Mouse (Mus musculus) layer of hippocampus, postnatal 14 days (tissue): ENCODE data around the gene Ghrhr. TPM values are rescaled to one million over a fixed set of nuclear protein-coding genes. Genes with fewer than 3 reads are reported as not detected.

Experiments
- DNase-seq, 2 experiments: peaks; one replicate each; pipeline ENCODE4 v3.0.0; 2021 to 2022; ENCODE audit warnings: low spot score in 2 of 2, mixed read lengths in 1 of 2
- total RNA-seq, 2 experiments: library from RNA; stranded (reverse); gene quantifications; 2 replicates each; pipeline ENCODE4 v1.2.3; 2021

The Ghrhr gene
- total RNA-seq, 2 experiments from 2014 or later: not detected

DNA sequence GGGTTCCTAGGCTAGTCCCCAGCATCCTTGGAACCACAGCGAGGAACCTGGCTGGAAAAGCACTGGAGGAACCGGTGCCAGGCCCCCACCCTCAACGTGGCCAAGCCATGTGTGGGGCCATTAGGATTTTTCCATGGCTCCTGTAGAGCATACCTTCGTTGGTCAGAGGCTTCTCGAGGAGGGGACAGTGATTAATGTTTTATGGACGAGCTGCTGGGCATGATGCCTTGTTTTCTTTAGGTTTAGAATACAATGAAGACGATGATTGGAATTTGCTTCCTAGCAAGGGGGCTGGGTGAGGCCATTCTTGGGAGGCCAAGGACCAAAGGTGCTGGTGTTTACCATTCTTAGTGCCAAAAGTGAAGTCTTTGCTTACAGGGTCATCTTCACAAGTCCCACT lies 24.4 kb upstream of the Ghrhr start:
- DNase-seq: no peak

DNA sequence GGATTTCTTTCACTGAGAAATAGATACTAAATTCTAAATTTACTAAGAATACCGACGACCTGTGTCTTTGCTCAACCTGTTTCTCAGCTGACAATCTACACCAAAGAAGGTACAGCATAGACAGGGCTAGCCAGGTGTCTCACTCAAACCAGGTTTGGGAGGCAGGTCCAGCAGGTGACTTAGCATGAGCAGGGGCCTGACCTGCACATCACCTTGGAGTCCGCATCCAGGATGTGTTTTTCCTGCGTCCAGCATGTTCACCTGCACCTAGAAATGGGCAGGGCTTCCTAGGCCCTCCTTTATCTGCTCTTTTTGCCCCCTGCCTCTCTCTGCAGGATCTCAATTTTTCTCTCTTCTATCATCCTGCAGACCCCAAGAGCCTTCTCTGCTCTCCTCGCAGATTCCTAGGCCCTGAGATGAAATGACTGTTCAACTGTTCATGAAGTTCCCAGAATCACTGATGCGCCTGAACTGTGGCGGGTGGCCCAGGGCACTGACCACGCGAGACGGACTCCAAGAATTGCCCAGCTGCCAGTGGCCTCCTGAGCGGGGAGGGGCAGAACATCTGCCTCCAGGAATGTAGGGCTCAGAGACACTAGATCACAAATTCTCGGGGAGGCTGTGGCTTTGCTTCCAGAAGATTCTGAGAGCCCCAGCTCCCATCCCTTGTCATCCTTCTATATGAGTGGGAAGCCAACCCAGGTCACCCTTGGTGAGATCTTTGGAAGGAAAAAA lies 22.2 kb upstream of the Ghrhr start:
- DNase-seq: no peak

- DNase-seq: no peak
Measured at GRCm38 (mm10) chr6:55354456-55355117, 21.5 kb upstream of the Ghrhr start.

DNA sequence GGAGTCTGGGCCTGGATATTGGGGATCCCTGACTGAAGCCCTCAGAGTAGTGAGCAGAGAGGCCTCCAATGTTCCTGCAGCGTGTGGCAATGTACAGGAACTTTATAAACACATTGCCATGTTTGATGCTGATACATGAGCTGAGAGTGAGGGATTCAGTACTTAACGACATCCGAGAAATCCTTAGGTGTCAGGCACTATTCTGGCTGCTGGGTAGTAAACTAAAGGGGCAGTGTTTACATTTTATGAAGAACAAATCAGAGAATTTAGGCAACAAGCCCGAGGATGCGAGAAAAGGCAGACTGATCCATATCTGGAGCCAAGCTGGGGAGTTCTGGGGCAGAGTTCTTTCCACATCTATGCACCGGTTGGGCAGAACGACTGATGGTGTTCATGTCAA lies 20.5 kb upstream of the Ghrhr start:
- DNase-seq: no peak

DNA sequence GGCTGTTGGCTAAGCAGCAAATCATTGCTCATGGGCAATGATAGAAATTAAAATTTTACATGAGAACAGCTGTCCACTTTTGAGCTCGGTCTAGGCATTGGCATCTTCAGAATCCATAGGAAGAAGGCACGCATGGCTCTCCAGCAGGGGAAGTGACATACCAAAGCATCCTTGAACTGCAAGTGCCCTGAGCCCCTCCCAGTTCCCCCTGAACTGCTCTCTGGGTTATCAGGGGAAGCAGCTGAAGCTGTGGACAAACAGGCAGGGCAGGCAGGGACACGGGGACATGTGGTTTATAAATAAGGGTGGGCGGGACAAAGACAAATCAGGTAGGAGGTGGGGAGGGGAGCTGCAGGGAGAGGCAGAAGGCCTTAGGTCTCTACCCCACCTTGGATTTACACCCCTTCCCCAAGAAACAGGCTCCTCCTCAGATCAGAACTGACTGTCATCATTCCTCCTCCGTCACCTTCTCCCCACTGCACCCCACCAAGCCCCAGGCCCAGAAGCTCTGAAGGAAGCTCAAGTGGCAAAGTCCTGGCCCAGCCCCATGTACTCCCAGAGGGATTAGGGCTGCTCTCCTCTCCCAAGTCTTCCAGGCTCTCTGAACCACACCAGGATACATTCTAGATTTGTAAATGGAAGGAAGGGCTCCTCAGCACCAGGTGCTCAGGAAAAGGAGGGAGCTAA lies 19.9 kb upstream of the Ghrhr start:
- DNase-seq: no peak

DNA sequence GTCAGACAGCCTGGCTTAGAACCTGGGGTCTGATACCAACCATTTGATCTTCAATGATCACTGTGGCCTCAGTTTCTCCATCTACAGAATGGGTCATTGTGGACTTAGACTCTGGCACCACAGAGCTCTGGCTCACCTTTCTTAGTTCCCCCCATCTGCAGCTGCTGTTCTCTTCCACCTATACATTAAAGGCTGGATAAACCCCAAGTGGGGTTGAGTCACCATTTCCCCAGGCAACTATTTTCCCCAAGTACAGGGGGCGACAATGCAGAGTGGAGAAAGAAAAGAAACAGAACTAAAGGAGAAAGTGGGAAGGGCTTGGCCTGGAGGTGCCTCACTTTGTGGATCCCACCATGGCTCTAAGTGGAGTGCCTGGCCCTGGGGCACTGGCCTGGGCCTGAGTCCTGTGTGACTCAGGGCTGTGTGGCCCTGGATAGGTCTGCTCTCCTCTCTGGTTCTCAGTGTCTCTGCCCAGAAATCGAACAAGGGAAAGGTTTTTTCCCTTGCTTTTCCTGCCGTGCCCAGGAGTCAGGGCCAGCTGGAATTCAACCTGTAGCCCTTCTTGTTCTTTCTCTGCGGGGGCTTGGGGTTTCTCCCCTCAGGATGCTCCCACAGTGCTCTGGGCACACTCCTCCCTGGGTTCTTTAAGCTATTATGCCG lies 19.0 kb upstream of the Ghrhr start:
- no peak for DNase-seq

- no peak for DNase-seq
Measured at GRCm38 (mm10) chr6:55357636-55358031, 18.5 kb upstream of the Ghrhr start.

- no peak for DNase-seq
Measured at GRCm38 (mm10) chr6:55358731-55359143, 17.4 kb upstream of the Ghrhr start.

DNA sequence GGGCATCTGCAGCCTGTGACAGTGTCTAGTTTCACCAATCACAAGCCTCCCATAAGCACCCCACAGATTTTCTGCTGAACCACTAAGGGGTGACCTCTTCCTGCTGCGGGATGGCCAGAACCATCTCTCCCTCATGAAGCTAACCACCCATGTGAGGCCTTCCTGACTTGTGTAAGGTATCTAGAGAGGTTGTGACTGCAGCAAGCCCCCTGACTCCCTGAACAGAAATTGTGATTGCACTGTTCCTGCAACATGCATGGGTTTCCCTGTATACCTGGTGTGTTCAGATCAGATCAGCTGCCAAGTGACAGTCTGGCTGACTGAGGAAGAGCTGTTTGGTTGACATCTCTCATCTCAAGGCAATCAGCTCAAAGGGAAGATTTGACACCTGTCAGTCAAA lies 13.4 kb upstream of the Ghrhr start:
- DNase-seq: no peak

DNA sequence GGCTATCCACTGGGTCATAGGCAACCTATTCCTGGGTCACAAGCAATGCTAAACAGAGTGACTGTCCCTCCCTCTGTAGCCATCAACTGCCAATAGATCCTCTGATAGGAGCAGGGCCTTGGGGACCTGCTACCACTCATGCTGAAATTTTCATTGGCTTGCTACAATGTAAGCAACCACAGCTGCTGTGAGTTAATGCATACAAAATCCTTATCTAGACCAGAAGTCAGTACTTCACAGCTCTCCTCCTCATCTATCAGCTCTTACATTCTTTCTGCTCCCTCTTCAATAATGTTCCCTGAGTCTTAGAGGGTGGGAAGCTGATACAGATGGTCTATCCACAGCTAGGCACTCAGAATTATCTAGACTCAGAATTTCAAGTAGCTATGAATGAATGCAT lies 9.0 kb upstream of the Ghrhr start:
- DNase-seq: no peak

DNA sequence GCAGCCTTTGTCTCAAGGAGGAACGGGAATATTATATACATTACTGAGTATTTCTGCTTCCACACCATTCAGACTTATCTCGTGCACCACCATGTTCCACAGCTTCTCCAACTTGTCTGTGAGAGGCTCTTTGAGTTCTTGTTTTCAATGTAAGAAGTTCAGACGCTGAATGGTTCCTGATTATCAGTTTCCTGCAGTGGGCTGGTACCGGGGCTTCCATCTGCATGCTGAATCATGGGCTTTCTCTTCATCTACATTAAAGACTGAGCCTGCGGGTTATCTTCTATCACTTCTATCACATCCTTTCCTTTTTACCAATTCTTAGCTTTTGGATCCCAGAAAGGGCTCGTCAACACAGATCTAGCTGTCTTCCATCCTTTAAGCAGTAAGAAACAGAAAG lies 5.3 kb upstream of the Ghrhr start:
- no peak for DNase-seq

- DNase-seq: no peak
Measured at GRCm38 (mm10) chr6:55376511-55376910, 416 bp downstream of the Ghrhr start.

GRCm38 (mm10) chr6:55377461-55377860 lies 1.4 kb downstream of the Ghrhr start:
- no peak for DNase-seq

- peak in 1 of 2 experiments; percentile 78 for DNase-seq
Measured at GRCm38 (mm10) chr6:55379641-55380335, 3.7 kb downstream of the Ghrhr start.

DNA sequence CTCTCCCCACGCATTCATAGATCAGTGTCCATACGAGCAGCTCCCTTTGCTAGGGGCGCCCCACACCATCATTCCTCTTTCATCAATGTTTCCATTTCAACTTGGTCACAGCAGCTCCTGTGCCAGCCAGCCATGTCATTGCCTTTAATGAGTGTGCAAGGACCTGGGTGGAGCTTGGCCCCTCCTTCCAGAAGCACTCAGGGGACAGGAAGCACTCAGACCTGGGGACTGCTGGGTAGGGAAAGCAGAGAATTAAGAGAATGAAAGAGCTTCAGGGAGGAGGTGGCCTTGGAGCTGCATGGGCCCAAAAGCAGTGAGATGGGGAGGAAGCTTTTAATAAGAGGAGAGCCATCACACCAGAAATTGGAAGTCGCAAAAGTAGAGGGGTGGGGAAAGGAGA lies 5.9 kb downstream of the Ghrhr start:
- DNase-seq: no peak

GRCm38 (mm10) chr6:55383897-55384296 lies 7.8 kb downstream of the Ghrhr start:
- DNase-seq: peak in 1 of 2 experiments; percentile 54

DNA sequence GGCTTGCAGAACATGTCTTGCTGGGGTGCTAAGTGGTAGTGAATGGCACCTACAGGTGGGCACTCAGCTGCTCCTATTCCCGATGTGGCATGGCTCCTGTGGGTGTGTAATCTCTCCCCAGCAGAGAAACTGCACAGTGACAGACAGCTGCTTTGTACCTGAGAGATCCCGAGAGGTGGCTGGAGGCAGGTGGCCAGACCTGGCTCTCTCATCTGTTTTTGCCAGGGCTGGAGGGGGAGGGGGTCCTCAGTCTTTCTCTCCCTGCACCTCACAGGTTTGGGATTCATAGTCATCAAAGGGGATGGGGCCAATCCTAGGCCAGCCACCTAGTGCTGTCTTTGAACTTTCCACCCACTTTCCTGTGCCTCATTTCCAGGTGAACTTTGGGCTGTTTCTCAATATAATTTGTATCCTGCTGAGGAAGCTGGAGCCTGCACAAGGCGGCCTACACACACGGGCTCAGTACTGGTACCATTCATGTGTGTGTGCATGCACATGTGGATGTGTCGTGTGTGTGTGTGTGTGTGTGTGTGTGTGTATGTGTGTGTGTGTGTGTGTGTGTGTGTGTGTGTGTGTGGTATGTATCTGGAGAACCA lies 8.4 kb downstream of the Ghrhr start:
- DNase-seq: no peak

DNA sequence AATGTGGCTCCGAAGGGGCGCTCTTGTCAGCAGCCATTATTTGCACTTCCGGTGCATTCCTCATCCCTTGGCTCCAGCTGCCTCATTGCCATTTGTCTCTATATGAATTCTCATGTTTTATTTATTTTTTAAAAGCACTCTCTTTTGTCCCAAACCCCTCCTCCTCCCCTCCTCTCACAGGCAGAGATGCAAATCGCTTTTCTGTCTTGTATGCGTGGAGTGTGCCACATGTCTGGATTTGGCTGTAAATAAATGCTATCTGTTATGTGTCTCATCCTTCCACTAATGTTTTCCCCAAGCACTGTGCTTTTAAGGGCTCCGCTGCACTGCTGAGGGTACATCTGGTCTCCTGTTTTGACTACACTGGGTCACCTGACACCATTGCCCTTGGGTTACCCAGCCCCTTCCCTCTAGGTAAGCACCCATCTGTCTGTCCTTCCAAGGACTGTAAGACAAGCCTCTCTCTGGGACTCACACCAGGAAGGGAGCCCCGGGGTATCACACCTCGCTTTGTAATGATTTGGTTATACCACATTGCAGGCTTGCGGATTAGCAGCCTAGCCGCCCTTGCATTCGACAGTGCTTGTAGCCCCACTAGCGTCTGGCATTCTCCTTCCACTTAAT lies 12.6 kb downstream of the Ghrhr start:
- DNase-seq: no peak

DNA sequence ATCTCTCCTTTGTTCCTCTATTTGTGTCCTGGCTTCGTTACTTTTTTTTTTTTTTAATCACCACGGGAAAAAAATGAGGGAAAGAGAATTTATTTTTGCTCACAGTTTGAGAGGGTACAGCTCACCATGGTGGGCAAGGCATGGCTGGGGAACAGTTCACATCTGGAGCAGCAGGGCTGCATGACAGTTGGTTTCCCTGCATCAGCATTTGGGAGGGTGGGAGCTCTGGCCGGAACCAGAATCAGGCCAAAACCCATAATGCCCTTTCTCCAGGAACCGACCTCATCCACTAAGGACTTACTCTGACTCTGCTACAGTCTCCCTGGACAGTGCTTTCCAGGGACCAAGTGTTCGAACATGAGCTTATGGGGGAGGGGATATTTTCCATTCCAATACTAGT lies 13.2 kb downstream of the Ghrhr start:
- DNase-seq: no peak

DNA sequence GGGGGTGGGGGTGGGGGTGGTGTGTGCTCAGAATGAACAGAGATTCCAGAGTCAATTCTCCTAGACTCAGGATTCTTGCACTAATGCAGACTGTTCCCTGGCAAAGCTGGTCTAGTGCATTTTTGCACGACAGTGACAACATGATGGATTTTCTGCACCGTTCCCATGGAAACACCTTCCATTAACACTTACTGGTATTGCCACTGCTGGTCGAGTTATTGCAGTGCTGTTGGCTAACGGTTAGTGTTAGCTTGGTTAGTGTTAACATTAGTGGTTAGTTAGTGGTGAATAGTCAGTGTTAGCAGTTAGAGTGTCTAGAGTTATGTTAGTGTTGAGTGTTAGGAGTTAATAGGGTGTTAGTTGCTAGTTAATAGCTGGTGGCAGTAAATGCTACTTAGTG lies 15.7 kb downstream of the Ghrhr start:
- DNase-seq: no peak
